Mouse (Mus musculus): ENCODE data around the gene Sigirr.

GRCm38 (mm10) chr7:141052421-141052820, 48.0 kb downstream of the Sigirr start:
- TF ChIP-seq POLR2A (IDR thresholded peaks at IDR 0.05; ENCODE audit: borderline replicate concordance, insufficient read depth, low read length) (no peak), CTCF (IDR thresholded peaks at IDR 0.05; ENCODE audit: borderline replicate concordance, insufficient read depth, low read depth, low read length) (no peak)
